Mouse (Mus musculus) granulocyte monocyte progenitor cell, adult 5-6 weeks (primary cell): ENCODE results near the gene Kri1. TPM values are rescaled to one million over a fixed set of nuclear protein-coding genes. Genes with fewer than 3 reads are reported as not detected.
"Not testable (repeated sequence)": the region's sequence is repeated elsewhere in the genome, so short reads cannot be mapped to it uniquely, and the experiment has no call there.

ENCODE experiments used
- ATAC-seq: replicated peaks from 2 replicates; pipeline ENCODE4 v1.8.0; 2016; ENCODE audit warnings: mild to moderate bottlenecking, moderate TSS enrichment, inconsistent platforms; ENCODE audit not compliant: poor library complexity, severe bottlenecking
- total RNA-seq, 2 experiments: library from RNA; stranded (forward) in 1 of 2; stranded (reverse) in 1 of 2; fragments of 200-712, 200-1000 nt in 1 of 2; fragments of >200 nt in 1 of 2; fragmentation: Nextera tagmentation in 1 of 2; gene quantifications; 2 replicates each; pipeline ENCODE4 v1.2.3; 2014 to 2017

Gene Kri1
- total RNA-seq (2014; fragmentation: Nextera tagmentation) (50.9 and 56.3 TPM in 2 replicates), total RNA-seq (2017) (59.5 and 86.0 TPM in 2 replicates)

- ATAC-seq: peak; percentile 64
Observed at GRCm38 (mm10) chr9:21287571-21288402, at the start of gene Kri1. Gene Kri1, minus strand, starts transcription at chr9:21287969.

- ATAC-seq: no peak
Observed at GRCm38 (mm10) chr9:21336491-21336890, 48.7 kb upstream of the Kri1 start.

- ATAC-seq: no peak
Observed at GRCm38 (mm10) chr9:21335391-21335790, 47.6 kb upstream of the Kri1 start.

- no peak for ATAC-seq
Observed at GRCm38 (mm10) chr9:21334747-21335146, 47.0 kb upstream of the Kri1 start.

GRCm38 (mm10) chr9:21333523-21333922 is 45.8 kb upstream of the Kri1 start:
- no peak for ATAC-seq

GRCm38 (mm10) chr9:21332161-21333061 is 44.6 kb upstream of the Kri1 start:
- ATAC-seq: peak; percentile 77

GRCm38 (mm10) chr9:21331365-21332140 is 43.8 kb upstream of the Kri1 start:
- ATAC-seq: peak; percentile 48

GRCm38 (mm10) chr9:21329699-21330289 is 42.0 kb upstream of the Kri1 start:
- no peak for ATAC-seq

GRCm38 (mm10) chr9:21329041-21329440 is 41.3 kb upstream of the Kri1 start:
- no peak for ATAC-seq

GRCm38 (mm10) chr9:21328041-21328440 is 40.3 kb upstream of the Kri1 start:
- peak; percentile 58 for ATAC-seq

GRCm38 (mm10) chr9:21327569-21327968 is 39.8 kb upstream of the Kri1 start:
- ATAC-seq: peak; percentile 29

GRCm38 (mm10) chr9:21324269-21324668 is 36.5 kb upstream of the Kri1 start:
- no peak for ATAC-seq

- not testable (repeated sequence) for ATAC-seq
Observed at GRCm38 (mm10) chr9:21322917-21323297, 35.1 kb upstream of the Kri1 start.

GRCm38 (mm10) chr9:21322211-21322916 is 34.6 kb upstream of the Kri1 start:
- no peak for ATAC-seq

GRCm38 (mm10) chr9:21321513-21321835 is 33.7 kb upstream of the Kri1 start:
- peak; percentile 60 for ATAC-seq

- peak; percentile 69 for ATAC-seq
Observed at GRCm38 (mm10) chr9:21320619-21321512, 33.1 kb upstream of the Kri1 start, which contains the start of gene Slc44a2. Gene Slc44a2, plus strand, starts transcription at chr9:21320698.

GRCm38 (mm10) chr9:21320280-21320618 is 32.5 kb upstream of the Kri1 start:
- no peak for ATAC-seq

GRCm38 (mm10) chr9:21319503-21319902 is 31.7 kb upstream of the Kri1 start:
- no peak for ATAC-seq

- ATAC-seq: no peak
Observed at GRCm38 (mm10) chr9:21318792-21319191, 31.0 kb upstream of the Kri1 start.
